Mouse (Mus musculus) urinary bladder, adult 2 months (tissue): Measurements from ENCODE around the gene Gm20388. TPM values are rescaled to one million over a fixed set of nuclear protein-coding genes. Genes with fewer than 3 reads are reported as not detected.

ENCODE experiments used
- DNase-seq: peaks from one replicate; pipeline ENCODE4 v3.0.0; 2022; ENCODE audit warnings: low spot score
- polyA plus RNA-seq: library from polyadenylated mRNA; depleted of rRNA; stranded (reverse); fragments of >200 nt; gene quantifications from 2 replicates; pipeline ENCODE4 v1.2.3, GENCODE M21; 2012

Gm20388 gene
- polyA plus RNA-seq, 1 experiment, result 50.2 TPM

- DNase-seq, result no peak
Observed at GRCm38 (mm10) chr8:120466266-120466665, 555.6 kb downstream of the Gm20388 start.

GRCm38 (mm10) chr8:120467598-120467997 is 557.0 kb downstream of the Gm20388 start:
- DNase-seq, result no peak

- no peak for DNase-seq
Observed at GRCm38 (mm10) chr8:120470170-120470569, 559.5 kb downstream of the Gm20388 start.

- DNase-seq, result no peak
Observed at GRCm38 (mm10) chr8:120471166-120471565, 560.5 kb downstream of the Gm20388 start.

DNA sequence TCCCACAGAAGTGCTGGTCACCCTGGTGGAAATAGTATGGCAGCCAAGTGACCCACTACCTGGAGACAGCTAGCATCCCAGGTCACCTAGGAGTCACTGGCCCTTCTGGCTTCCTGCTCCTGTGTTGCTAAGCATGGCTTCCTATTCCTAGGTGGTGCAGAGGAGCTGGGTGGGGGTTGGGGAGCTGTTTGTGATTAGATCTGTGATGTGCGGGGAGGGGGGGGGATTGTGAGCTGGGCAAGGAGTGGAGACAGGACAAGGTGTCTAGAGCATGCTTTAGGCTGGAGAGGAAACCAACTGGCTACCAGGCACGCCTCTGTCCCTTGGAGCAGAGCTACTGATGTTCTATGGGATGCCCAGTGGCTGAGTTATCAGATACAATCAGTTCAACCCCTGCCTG is 561.1 kb downstream of the Gm20388 start:
- DNase-seq, result no peak

DNA sequence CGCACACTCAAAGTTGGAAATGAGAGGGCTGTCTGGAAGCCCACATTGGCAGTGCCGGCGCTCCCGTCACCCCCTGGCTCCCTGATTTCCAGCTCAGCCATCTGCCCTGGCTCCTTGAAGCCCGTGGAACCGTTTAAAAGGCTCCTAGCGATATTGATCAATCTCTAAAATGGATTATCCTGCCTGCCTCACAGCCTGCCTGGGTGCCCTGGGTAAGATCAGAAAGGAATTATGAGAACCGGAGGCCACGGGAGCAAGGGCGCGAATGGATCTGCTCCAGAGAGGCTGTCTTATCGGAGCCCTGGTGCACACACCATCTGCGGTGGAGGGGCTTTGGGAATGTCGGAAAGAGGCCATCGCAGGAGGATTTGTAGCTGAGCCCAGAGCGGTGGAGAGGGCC is 561.6 kb downstream of the Gm20388 start:
- no peak for DNase-seq

- DNase-seq, result no peak
Observed at GRCm38 (mm10) chr8:120473729-120474364, 563.2 kb downstream of the Gm20388 start.

DNA sequence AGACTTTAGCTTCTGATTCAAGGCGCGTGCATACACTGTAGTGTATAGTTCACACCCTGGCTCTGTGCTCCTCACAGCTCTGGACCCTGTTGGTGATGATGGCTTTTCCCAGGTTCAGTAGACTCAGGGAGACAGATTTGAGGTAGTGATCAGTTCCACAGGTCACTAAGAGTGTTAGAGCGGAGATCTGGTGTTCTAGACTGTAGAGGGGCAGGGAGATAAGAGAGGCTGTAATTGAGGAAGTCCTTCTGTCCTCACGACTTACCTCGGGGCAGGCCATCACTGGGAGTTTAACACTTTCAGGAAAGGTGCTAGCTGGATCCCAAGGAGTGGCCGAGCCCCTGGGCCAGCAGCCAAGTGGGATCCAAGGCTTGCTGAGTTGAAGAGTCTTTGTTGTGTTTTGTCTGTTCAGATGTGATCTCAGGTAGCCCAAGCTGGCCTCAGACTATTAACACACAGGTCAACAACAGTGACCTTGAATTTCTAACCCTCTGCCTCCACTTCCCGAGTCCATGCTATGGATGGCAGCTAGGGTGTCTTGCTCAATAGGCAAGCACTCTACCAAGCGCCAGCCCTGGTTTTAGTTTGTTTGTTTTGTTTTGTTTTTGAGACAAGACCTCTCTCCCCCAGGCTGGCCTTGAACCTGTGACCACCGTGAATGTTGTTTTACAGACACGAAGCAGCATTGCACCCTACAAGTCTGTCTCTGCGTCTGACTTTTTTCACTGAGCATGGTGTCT is 564.0 kb downstream of the Gm20388 start:
- no peak for DNase-seq

GRCm38 (mm10) chr8:120475462-120476201 is 565.0 kb downstream of the Gm20388 start:
- DNase-seq, result no peak

- no peak for DNase-seq
Observed at GRCm38 (mm10) chr8:120476711-120477575, 566.3 kb downstream of the Gm20388 start.

DNA sequence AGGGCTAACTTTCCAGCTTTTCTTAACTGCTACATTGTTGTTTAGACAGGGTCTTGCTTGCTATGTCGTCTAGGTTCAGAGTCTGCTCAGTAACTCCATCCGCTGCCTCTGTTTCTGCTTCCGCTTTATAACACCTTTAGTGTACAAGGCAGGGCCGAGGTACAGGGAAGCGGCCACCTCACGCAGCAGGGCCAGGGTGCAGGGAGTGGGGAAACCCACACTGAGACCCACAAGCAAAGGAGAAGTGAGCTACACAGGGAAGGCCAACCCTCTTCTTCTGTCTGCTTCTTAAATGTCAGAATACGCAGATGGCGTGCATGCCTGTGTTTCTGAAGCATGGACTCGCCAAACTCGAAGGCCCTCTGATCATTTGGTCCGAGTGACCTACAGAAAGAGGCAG is 568.1 kb downstream of the Gm20388 start:
- no peak for DNase-seq

- no peak for DNase-seq
Observed at GRCm38 (mm10) chr8:120479691-120480090, 569.0 kb downstream of the Gm20388 start.

GRCm38 (mm10) chr8:120482015-120482689 is 571.5 kb downstream of the Gm20388 start:
- DNase-seq, result no peak

DNA sequence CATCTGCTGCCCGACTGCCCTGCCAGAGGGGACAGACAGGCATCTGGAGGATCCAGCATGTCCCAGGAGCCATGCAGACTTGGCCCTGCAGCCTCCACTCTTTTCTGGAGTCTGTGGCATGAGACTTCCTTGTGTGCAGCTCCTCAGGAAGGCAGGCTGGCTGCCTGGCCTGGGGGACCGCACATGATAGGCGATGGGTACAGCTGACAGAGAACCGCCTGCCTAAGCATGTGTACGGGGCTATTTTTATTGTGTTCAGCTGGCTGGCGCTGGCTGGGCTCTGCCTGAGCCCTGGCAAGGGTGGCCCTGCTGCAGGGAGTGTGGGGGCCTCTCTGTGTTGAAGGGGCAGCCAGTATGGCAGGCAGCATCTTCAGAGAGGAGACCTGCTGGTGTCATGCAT is 573.8 kb downstream of the Gm20388 start:
- DNase-seq, result no peak

DNA sequence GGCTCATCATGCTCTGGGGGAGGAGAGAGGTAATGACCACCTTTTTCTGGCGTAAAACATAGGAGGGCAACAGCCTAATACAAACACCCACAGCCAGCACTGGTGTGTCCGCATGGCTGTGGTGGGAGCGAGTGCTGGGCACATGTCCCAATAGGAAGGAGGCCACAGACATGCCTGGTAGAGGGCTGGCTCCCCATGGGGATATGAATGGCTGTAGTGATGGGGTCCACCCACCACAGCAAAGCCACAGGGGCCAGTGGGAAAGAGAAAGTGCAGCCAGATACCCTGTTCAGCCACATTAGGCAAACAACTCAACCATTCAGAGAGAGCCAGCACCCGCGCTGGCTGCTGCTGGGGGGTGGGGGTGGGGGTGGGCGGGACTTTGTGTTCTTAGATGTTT is 574.5 kb downstream of the Gm20388 start:
- DNase-seq, result no peak

DNA sequence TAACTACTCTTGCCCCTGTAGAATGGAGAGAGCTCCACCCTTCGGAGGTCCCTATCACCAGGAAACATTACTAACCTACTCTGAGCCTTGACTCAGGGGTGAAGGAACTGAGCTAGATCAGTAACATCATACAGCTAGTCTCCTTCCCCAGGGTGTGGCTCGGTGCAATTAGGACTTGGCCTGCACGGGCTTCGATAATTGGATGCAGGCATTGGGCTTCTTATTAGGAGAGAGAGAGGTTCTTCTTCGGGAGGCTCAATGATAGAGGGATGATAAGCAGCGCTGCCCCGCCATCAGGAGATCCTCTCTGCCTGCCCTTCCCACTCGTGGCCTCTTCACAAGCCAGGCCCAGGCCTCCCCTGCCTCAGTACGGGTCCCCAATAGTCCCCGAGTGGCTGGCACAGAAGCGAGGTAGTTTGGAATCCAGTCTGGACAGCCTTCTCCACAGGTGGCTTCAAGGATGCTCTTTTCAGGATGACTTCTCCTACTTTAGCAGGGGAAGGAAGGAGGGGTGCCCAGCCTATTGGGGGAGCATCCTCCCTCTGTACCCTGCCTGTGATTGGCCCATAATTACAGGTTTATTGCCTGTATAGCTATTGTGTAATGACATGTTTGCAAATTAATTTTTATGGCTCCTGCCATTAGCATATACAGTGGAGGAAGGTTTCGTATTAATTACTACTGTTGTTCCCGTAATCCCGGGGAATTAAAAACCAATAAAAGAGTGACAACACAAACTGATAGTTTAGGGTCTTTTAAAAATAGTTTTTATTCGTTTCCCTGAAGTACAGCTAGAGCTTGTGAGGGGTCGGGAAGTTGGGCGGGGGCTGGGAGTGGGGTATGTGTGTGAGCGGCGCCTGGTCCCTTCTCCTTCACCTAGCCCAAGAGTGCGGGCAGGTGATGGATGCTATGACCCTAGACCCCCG is 575.2 kb downstream of the Gm20388 start:
- no peak for DNase-seq

DNA sequence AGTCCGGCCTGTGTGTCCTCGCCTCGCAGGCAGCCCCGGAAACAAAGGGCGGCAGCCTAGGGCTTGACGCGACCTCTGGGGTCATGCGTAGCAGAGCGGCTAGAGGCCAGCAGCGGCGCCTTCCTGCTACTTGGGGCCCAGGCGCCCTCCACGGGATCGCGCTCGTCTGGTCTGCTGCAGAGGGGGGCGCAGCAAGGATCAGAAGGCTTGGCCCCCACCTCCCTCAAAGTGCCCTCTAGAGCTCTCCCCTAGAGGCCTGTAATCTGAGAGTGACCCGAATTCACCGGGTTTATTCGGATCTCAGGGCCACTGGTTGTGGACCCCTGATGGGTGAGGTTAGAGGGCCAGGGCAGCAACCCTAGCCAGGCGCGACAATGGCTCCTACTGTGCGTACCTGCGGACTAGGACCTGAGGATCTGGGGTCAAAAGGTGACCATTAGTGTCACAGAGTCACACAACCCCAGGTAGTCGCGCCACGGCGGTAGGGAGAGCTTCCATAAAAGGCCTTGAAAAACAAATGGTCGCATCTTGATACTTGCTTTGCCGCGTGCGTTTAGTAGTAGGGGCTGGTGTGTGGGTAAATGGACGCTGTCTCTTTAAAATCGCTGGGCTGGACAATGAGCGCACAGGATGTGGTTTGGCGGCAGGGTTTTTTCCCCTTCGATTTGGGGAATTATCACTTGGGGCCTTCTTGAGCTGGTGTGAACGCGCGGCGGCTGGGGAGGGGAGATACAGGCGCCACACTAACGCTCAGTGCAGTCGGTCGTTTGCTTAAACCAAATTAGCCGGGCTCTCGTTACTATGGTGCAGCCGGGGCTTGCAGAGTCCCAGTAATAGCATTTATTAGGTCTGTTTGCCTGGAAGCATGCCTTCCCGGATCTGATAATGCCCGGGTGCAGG is 576.1 kb downstream of the Gm20388 start:
- peak; percentile 38 for DNase-seq

DNA sequence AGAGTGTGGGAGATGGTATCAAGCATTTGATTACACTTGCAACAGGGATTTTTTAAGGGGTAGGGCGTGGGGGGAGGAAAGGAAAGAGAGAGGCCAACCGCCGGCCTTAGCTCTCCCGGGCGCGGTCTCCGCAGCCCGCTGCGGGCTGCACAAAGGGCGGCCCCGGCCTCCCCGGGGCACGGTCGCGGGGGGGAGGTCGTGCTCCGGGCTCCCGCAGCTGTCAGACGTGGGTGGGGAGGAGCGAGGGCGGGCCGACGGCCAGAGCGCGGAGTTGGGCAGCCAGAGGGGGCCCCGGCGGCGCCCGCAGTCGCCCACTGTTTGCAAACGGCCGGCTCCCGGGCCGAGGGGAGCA is 576.7 kb downstream of the Gm20388 start:
- no peak for DNase-seq
